Mouse (Mus musculus): Measurements from ENCODE around the gene Arglu1.

DNA sequence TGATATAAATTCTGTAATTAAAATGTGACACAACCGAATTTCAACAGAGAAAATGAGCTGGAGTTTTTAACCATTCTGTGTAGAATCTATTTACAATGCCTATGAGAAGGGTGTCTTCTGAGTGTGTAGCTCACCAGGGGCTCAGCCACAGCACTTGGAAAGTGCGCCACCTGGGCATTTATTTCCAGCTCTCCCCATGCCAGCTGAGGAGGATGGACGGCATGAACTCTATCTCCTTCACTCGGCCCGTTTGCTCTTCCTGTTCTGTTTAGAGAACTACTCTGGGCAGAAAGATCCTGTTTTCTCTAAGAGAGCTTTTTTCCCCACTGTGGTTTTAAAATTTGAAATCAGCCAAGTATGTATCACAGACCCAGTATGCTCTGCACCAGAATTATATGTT lies 37.0 kb downstream of the Arglu1 start:
- TF ChIP-seq CTCF (conservative IDR thresholded peaks at IDR 0.05; ENCODE audit: low read length) (no peak), POU5F1 (IDR thresholded peaks at IDR 0.05; ENCODE audit: borderline replicate concordance, low read length) (no peak), NANOG (IDR thresholded peaks at IDR 0.05; ENCODE audit: borderline replicate concordance, low read length) (no peak)

Measured in E14TG2a.4 (cell line).